Mouse (Mus musculus): ENCODE data around the gene Tedc1. TPM values are rescaled to one million over a fixed set of nuclear protein-coding genes. Genes with fewer than 3 reads are reported as not detected.

The Tedc1 gene
- total and polyA plus RNA-seq, 2 experiments from 2014 or later = 4.3 to 8.8 TPM

DNA sequence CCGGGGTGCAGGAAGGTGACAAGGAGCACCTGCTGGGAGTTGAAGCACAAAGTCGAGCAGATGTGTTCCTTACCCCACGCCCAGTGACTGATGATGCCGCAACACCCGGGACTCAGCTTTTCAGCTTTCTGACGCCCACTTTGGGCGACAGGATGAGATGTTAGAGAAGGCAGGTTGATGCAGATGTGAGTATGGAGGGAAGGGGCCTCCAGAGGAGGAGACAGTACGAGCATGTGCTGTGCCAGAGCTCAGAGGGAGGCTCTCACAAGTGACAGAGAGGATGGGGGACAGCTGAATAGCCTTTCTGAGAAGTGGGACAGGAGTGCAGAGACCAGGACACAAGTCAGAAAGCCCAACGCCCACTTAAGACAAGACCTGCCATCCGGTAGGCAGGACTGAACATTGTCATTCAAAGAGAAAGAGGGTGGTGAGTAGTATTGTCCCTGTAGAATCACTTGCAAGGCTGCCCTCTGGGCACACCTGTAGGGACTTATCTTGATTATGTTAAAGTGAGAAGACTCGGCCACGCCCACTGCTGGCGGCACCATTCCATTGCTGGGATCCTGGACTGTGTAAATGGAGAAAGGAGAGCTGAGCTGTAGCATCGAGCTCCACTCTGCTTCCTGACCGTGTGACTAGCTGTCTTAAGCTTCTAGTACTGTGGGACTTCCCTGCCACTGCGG, 41.2 kb upstream of the Tedc1 start:
- WGBS = 84% methylated on average over 16 of the region's 16 CpGs
- Histone ChIP-seq H3K27ac (ENCODE audit: low read depth, low read length) (no peak overlapping the region), H3K36me3 (ENCODE audit: insufficient read depth, low read length) (peaks cover 42% of the 10 kb centered on the region), H3K4me1 (ENCODE audit: insufficient read depth, low read length) (no peaks in the 10 kb centered on the region), H3K9ac (replicated peaks; ENCODE audit: low read length, poor library complexity, severe bottlenecking) (no peak overlapping the region), H3K27me3 (ENCODE audit: insufficient read depth, low read length) (no peaks in the 10 kb centered on the region), H3K4me3 (ENCODE audit: low read depth, low read length) (no peak overlapping the region), H3K4me2 (ENCODE audit: low read depth, low read length, poor library complexity, severe bottlenecking) (no peak overlapping the region), H3K9me3 (ENCODE audit: low read length) (no peaks in the 10 kb centered on the region)
- no peak for TF ChIP-seq CTCF (IDR thresholded peaks at IDR 0.05)
- ATAC-seq (ENCODE audit: low FRiP score) = no peak
- no peak for DNase-seq (ENCODE audit: low spot score)

- Histone ChIP-seq H3K27ac (ENCODE audit: low read depth, low read length) (no peak overlapping the region), H3K27me3 (ENCODE audit: insufficient read depth, low read length) (no peaks in the 10 kb centered on the region), H3K4me3 (ENCODE audit: low read depth, low read length) (no peak overlapping the region), H3K9ac (replicated peaks; ENCODE audit: low read length, poor library complexity, severe bottlenecking) (no peak overlapping the region), H3K36me3 (ENCODE audit: insufficient read depth, low read length) (peaks cover 64% of the 10 kb centered on the region), H3K4me2 (ENCODE audit: low read depth, low read length, poor library complexity, severe bottlenecking) (no peak overlapping the region), H3K4me1 (ENCODE audit: insufficient read depth, low read length) (no peaks in the 10 kb centered on the region), H3K9me3 (ENCODE audit: low read length) (no peaks in the 10 kb centered on the region)
- peak; percentile 99 for TF ChIP-seq CTCF (IDR thresholded peaks at IDR 0.05)
- ATAC-seq (ENCODE audit: low FRiP score) (peak; percentile 68), DNase-seq (ENCODE audit: low spot score) (peak; percentile 84)
- WGBS = 87% methylated on average over 20 of the region's 20 CpGs
Observed at GRCm38 (mm10) chr12:113119516-113120410, 36.5 kb upstream of the Tedc1 start.

DNA sequence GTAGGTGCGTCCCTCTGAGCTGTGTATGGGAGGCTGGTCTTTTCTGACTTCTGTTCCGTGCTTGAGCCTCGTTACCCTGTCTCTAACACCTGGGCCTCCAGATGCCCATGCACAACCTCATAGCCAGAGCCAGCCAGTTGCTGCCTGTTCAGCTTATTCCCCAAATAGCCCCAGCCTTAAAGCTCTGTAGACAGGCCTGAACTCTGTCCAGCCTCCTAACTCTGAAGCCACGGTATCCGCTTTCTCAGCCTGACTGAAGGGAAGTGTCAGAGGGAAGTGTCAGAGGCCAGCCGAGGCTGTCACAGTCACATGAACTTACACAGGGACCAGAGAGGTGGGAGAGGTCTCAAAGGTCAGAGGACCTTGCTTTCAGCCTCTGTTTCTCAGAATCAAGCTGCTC, 31.5 kb upstream of the Tedc1 start:
- no peak for ATAC-seq (ENCODE audit: low FRiP score)
- TF ChIP-seq CTCF (IDR thresholded peaks at IDR 0.05) = no peak
- H3K4me2 ChIP-seq (ENCODE audit: low read depth, low read length, poor library complexity, severe bottlenecking) = no peak overlapping the region
- H3K27ac ChIP-seq (ENCODE audit: low read depth, low read length) = no peak overlapping the region
- H3K9ac ChIP-seq (replicated peaks; ENCODE audit: low read length, poor library complexity, severe bottlenecking) = no peak overlapping the region
- no peak for DNase-seq (ENCODE audit: low spot score)
- no peaks in the 10 kb centered on the region for H3K9me3 ChIP-seq (ENCODE audit: low read length)
- H3K36me3 ChIP-seq (ENCODE audit: insufficient read depth, low read length) = peaks cover 84% of the 10 kb centered on the region
- H3K4me3 ChIP-seq (ENCODE audit: low read depth, low read length) = no peak overlapping the region
- H3K4me1 ChIP-seq (ENCODE audit: insufficient read depth, low read length) = no peaks in the 10 kb centered on the region
- 89% methylated on average over 6 of the region's 6 CpGs for WGBS
- H3K27me3 ChIP-seq (ENCODE audit: insufficient read depth, low read length) = no peaks in the 10 kb centered on the region

DNA sequence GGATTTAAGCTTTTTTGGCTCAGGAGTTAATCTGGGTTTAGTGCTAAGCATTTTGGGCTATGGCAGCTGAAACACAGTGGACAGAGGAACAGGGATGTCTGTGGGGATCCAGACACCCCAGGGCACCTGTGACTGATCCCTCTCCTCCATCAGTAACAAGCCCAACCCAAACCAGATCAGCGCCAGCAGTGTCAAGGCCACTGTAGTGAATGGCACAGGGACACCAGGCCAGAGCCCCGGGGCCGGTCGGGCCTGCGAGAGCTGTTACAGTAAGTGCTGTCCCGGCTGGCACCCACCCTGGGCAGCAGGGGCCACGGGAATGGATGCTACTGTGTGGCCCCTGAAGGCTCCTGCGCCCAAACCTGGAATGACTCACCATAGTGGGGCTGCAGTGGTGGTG, 25.5 kb upstream of the Tedc1 start:
- 97% methylated on average over 8 of the region's 8 CpGs for WGBS
- Histone ChIP-seq H3K9me3 (ENCODE audit: low read length) (no peaks in the 10 kb centered on the region), H3K4me1 (ENCODE audit: insufficient read depth, low read length) (no peaks in the 10 kb centered on the region), H3K36me3 (ENCODE audit: insufficient read depth, low read length) (peaks cover 97% of the 10 kb centered on the region), H3K4me2 (ENCODE audit: low read depth, low read length, poor library complexity, severe bottlenecking) (no peak overlapping the region), H3K27ac (ENCODE audit: low read depth, low read length) (no peak overlapping the region), H3K9ac (replicated peaks; ENCODE audit: low read length, poor library complexity, severe bottlenecking) (no peak overlapping the region), H3K4me3 (ENCODE audit: low read depth, low read length) (no peak overlapping the region), H3K27me3 (ENCODE audit: insufficient read depth, low read length) (no peaks in the 10 kb centered on the region)
- DNase-seq (ENCODE audit: low spot score) = no peak
- no peak for TF ChIP-seq CTCF (IDR thresholded peaks at IDR 0.05)
- ATAC-seq (ENCODE audit: low FRiP score) = no peak

GRCm38 (mm10) chr12:113131601-113132000, 24.6 kb upstream of the Tedc1 start:
- 97% methylated on average over 14 of the region's 14 CpGs for WGBS
- ATAC-seq (ENCODE audit: low FRiP score) = no peak
- DNase-seq (ENCODE audit: low spot score) = no peak
- Histone ChIP-seq H3K9me3 (ENCODE audit: low read length) (no peaks in the 10 kb centered on the region), H3K4me1 (ENCODE audit: insufficient read depth, low read length) (no peaks in the 10 kb centered on the region), H3K4me3 (ENCODE audit: low read depth, low read length) (no peak overlapping the region), H3K4me2 (ENCODE audit: low read depth, low read length, poor library complexity, severe bottlenecking) (no peak overlapping the region), H3K27ac (ENCODE audit: low read depth, low read length) (no peak overlapping the region), H3K27me3 (ENCODE audit: insufficient read depth, low read length) (no peaks in the 10 kb centered on the region), H3K36me3 (ENCODE audit: insufficient read depth, low read length) (peaks cover 97% of the 10 kb centered on the region), H3K9ac (replicated peaks; ENCODE audit: low read length, poor library complexity, severe bottlenecking) (no peak overlapping the region)
- TF ChIP-seq CTCF (IDR thresholded peaks at IDR 0.05) = no peak

- H3K4me2 ChIP-seq (ENCODE audit: low read depth, low read length, poor library complexity, severe bottlenecking) = no peak overlapping the region
- no peak overlapping the region for H3K9ac ChIP-seq (replicated peaks; ENCODE audit: low read length, poor library complexity, severe bottlenecking)
- 69% methylated on average over 2 of the region's 2 CpGs for WGBS
- H3K27ac ChIP-seq (ENCODE audit: low read depth, low read length) = no peak overlapping the region
- no peaks in the 10 kb centered on the region for H3K4me1 ChIP-seq (ENCODE audit: insufficient read depth, low read length)
- no peak for ATAC-seq (ENCODE audit: low FRiP score)
- no peak overlapping the region for H3K4me3 ChIP-seq (ENCODE audit: low read depth, low read length)
- no peak for TF ChIP-seq CTCF (IDR thresholded peaks at IDR 0.05)
- no peaks in the 10 kb centered on the region for H3K9me3 ChIP-seq (ENCODE audit: low read length)
- peak; percentile 62 for DNase-seq (ENCODE audit: low spot score)
- no peaks in the 10 kb centered on the region for H3K27me3 ChIP-seq (ENCODE audit: insufficient read depth, low read length)
- peaks cover 93% of the 10 kb centered on the region for H3K36me3 ChIP-seq (ENCODE audit: insufficient read depth, low read length)
Observed at GRCm38 (mm10) chr12:113132567-113132966, 23.7 kb upstream of the Tedc1 start.

All from midbrain, postnatal 0 days (tissue).